In the genomic region with DNA sequence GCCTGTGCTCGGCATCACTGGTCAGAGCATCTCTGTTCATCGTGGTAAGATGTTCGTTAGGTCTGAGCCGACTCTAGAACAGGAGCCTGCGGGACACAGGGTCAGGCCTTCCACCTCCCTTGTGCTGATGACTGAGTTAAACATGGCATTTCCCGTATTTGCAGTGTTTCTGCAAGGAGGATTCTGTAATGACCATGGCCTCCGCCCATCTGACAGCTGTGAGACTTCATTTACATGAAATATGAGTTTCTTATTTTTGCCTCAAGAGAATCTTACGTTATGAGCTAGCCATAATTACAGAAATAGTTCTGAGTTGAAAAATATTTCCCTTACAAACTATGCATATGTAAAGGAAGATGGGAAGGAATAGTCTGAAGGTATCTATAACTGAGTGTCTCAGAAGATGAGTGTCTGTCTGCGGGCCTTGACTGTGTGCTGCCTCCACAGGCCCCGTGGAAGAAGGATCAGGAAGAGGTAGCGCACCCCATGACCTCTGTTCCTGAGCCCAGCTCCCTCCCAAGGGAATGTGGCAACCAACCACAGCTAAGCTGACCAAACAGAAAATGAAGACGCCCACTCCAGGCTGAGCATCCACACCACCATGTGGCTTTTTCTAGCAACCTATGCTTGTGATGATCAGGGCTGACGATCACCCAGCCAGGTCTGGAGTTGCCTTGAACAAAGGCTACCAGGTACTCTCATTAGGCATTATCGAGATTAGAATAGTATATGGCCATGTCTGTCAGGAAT, we compare ENCODE assay signal across 23 mouse cellular contexts.
"Had no signal": no experiment of that assay in that cellular context is flagged by ENCODE, and none has a peak within 500 bp of the region (broad histone marks: within the 10 kb centered on the region; RNA-seq: fewer than 3 reads in every experiment).

No protein-coding gene starts in this region.

- ATAC-seq: hindbrain, postnatal 0 days; intestine, embryonic 15.5 days; liver, embryonic 12.5 days had no signal

- H3K4me3 ChIP-seq: heart, embryonic 13.5 days; heart, embryonic 15.5 days; hindbrain, embryonic 13.5 days; hindbrain, embryonic 15.5 days; intestine, embryonic 15.5 days; limb, embryonic 13.5 days; limb, embryonic 15.5 days; liver, embryonic 12.5 days had no signal

- H3K27ac ChIP-seq: heart, embryonic 13.5 days; heart, embryonic 15.5 days; hindbrain, embryonic 13.5 days; hindbrain, embryonic 15.5 days; hindbrain, postnatal 0 days; intestine, embryonic 15.5 days; kidney, postnatal 0 days; limb, embryonic 13.5 days; liver, embryonic 12.5 days; liver, embryonic 14.5 days had no signal

- H3K27me3 ChIP-seq: heart, embryonic 13.5 days; heart, embryonic 15.5 days; hindbrain, embryonic 13.5 days; hindbrain, embryonic 15.5 days; intestine, embryonic 15.5 days; limb, embryonic 15.5 days; liver, embryonic 12.5 days had no signal

- H3K4me1 ChIP-seq: intestine, embryonic 15.5 days; liver, embryonic 12.5 days had no signal

- DNase-seq: gastrocnemius, postnatal 14 days; heart, adult 18-20 months; heart, postnatal 14 days; heart, postnatal 36 days; kidney, adult 11 months; kidney, adult 2 months; kidney, postnatal 14 days; kidney, postnatal 36 days; layer of hippocampus, adult 9-11 months; layer of hippocampus, postnatal 36 days; left cerebral cortex, postnatal 4 days had no signal

- H3K36me3 ChIP-seq: heart, embryonic 13.5 days; heart, embryonic 15.5 days; hindbrain, embryonic 13.5 days; hindbrain, embryonic 15.5 days; intestine, embryonic 15.5 days; limb, embryonic 13.5 days; limb, embryonic 15.5 days; liver, embryonic 12.5 days had no signal

- H3K9me3 ChIP-seq: heart, embryonic 13.5 days; heart, embryonic 15.5 days; hindbrain, embryonic 13.5 days; hindbrain, embryonic 15.5 days; intestine, embryonic 15.5 days; limb, embryonic 13.5 days; limb, embryonic 15.5 days; liver, embryonic 12.5 days had no signal

- H3K4me2 ChIP-seq: heart, embryonic 11.5 days; heart, embryonic 13.5 days; heart, embryonic 15.5 days; hindbrain, embryonic 13.5 days; hindbrain, embryonic 15.5 days; intestine, embryonic 15.5 days; limb, embryonic 13.5 days; limb, embryonic 15.5 days; liver, embryonic 12.5 days had no signal

- H3K9ac ChIP-seq: heart, embryonic 13.5 days; heart, embryonic 15.5 days; hindbrain, embryonic 13.5 days; hindbrain, embryonic 15.5 days; intestine, embryonic 15.5 days; limb, embryonic 13.5 days; limb, embryonic 15.5 days; liver, embryonic 12.5 days; liver, embryonic 14.5 days had no signal
